Mouse (Mus musculus): ENCODE results near the gene Kdsr.

- TF ChIP-seq CTCF (IDR thresholded peaks at IDR 0.05; ENCODE audit: low read depth) (no peak), EP300 (IDR thresholded peaks at IDR 0.05; ENCODE audit: low read depth) (no peak)
These were observed 36.4 kb upstream of the Kdsr start for GRCm38 (mm10) chr1:106795634-106796541.
